Mouse (Mus musculus): ENCODE measurements around the gene Gm28308.

Gene Gm28308

DNA sequence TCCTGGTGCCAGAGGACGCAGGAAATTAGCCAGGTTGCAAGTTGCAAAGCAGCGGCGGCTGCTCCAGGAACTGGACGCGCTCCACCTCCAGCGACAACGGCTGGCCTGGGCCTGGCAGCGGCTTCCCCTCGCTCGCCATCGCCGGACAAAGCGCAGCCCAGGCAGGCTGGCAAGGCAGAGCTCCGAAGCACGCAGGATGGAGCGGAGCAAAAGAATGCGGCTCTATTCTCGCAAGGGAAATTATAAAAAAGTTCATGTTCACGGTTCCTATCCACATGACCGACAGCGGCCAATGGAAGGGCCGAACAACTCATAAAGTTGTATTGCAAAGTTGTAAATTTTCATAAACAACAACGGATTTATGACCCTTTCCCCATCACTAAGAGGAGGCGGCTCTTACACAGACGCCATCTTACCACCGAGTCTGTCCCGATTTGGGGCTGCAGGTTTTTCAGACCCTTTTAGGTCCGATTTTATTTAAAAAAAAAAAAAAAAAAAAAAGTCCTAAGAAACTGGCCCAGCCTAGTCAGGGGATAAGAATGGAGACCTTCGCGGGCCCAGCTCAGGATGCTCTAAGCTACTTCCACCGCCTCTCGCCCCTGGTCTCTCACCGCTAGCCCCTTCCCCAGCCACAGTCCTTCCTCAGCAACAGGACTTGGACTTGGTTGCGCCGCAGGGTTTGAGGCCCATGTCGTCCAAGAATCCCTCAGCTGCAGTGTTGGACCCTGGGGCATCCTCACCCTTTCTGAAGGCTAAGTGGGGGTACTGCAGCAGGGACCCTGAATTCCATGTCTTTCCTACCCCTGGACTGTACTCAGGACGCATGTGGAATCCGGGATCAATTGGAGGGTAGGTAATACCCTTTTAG lies at the start of gene Gm28308, which contains the start of gene Hoxa3:
Gene Gm28308 (minus strand): TSS at position 221 of the 868 bp plus-strand sequence.
Gene Hoxa3 (minus strand): TSS at position 218 of the 868 bp plus-strand sequence.
- DNase-seq = peak; percentile 48

DNA sequence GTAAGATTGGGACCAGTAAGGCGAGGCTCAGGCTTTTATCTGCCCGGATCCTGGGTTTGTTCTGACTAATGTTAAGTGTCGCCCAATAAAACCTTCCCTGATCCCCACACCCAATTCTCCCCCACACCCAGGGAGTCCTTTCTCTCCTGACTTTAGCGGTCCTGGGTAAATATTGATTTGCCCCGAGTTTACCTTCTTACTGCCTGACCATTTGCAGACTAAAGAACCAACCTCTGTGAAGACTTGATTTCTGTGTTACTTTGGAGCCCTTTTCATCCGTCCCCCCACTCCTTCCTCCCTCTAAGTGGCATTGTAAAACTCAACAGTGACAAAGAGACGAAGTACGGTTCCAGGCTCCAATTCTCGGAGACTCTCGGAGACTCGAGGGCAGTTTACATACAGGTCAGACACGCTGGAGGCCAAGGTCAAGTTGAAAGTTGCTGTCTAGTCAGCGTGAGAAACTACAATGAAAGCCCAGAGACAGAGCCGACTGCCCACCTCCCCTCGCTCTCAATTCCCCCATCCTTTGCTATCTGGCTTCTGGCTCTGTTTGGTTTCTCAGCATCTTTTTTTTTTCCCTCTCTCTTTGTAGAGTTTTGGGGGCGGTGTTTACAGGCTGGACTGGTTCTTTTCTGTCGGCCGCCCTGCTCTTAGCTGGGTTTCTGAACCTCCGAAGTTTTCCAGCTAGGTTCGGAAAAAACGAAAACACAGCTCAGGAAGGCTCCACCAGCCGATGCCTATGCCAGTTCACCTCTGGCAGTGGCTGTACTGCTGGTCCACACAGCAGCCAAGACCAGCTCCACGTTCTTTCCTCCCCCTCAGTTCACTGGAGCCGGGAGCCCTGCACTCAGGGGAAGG lies 49.6 kb upstream of the Gm28308 start:
- DNase-seq = no peak

DNA sequence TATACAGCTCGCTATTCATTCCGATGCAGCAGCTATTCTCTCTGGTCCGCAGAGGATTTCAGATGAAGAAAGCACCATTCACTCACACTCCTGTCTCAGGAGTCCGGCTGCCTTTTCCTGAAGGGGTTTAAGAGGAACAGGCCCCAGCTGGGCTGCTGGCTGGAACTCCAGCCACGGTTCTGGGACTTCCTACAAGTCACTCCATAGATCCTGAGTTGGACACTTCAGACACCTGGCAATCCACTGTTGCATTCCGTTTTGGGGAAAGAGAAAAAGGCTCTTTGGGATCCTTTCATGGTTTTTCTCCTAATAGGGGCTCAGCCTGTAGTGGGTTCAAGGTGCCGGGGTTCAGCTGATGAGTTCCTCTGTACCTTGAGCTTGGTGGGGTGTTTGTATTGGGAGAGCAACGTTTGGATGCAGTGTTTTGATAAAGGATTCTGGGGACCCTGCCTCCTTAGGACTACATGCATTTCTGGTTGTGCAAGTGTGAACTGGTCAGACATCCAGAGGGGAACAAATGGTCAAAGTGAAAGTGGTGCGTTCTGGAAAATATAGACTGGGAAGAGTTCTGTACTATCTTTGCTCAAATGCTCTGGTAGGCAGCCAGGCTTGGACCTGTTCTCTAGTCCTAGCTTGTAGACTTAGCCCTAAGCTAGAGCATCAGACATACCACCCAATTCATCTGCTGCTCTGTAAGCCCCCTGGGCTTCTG lies 48.8 kb upstream of the Gm28308 start:
- DNase-seq = no peak

DNA sequence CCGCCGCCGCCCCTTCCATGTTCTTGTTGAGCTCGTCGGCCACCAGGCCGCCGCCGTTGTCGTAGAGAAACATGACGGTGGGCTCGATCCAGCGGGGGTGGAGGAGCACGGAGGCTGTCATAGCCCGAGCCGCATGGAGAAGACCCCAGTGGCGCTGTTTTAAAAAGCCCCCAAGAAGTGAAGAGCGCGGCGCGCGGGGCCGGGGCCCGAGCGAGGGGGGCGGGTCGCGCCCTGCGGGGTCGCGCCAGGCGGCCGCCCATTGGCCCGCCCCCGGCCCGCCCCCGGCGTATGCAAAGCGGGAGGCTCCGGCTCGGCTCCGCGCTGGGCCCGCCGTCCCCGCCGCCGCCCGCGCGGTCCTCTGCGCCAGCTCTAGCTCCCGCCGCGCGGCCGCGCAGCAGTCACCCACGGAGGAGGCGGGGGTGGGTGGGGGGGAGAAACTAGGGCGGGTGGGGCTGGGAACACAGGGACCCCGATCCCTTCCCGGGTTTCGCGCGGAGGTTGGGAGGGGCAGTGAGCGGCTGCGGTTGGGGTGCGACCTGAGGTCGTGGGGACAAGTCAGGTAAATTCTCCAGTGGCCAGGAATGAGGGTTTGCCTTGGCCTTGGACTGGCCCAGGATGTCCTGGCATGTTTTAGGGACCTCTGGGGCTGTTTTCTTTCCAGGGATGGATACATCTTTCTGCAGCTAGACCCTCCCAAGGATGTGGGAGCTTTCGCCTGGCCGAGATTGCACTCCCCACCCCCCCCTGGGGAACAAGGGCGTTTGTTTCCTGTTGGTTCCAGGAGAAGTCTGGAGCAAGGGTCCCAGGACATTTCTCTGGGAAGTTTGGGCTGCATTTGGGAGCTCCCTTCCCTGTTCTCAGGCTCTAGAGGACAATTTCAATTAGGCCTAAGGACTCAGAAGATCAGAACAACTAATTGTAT lies 47.8 kb upstream of the Gm28308 start, which contains the start of gene Hoxa13:
Gene Hoxa13 (minus strand): TSS at position 227 of the 922 bp plus-strand sequence.
- DNase-seq = no peak

DNA sequence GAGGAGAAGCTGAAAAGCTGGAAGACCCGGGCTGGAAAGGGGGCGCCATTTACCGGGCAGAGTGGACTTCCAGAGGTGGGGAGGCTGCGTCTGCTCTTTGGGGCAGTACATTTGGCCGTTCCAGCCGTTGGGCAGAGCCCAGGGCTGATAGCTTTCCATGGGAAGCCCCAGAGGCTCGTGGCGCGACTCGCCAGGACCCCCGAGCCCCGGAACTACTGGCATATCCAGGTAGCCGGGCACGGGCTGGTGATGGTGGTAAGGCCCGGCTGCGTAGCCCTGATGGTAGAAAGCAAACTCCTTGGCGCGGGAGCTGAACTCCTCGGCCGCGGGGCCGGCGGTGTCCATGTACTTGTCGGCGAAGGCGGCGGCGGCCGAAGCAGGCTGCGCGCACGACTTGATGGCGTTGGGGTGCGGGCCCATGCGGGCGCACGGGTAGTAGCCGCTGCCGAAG lies 46.7 kb upstream of the Gm28308 start:
- no peak for DNase-seq

DNA sequence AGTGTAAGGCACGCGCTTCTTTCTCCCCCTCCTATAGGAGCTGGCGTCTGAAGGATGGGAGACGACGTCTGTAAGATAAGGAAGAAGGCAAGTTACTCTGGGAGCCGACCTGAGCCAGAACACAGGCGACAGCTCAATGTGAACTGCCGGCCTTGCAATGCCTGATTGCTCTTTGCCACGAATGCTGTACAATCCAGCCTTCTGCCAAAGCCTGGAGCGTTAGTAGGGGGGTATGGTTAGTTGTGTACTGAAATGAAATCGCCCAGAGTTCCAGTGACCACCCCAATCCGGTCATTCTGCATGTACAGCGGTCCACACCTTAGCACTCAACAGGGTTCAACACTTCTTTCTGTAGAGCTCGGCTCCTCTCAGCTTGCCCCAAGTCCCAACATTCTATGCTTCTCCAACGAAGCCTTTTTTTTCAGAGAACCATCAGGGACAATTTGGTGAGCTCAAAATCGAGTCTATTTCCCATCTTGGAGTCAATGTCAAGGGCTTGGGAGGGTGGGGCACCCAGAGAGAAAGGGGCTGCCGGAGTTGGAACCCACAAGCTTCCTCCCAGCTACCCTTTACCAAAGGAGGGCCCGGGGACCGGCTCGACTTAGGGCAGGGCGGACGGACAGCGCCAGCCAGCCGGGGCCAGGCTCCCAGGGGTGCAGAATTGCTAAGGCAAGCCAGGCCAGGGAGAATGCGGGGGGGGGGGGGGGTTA lies 46.1 kb upstream of the Gm28308 start:
- DNase-seq = no peak

DNA sequence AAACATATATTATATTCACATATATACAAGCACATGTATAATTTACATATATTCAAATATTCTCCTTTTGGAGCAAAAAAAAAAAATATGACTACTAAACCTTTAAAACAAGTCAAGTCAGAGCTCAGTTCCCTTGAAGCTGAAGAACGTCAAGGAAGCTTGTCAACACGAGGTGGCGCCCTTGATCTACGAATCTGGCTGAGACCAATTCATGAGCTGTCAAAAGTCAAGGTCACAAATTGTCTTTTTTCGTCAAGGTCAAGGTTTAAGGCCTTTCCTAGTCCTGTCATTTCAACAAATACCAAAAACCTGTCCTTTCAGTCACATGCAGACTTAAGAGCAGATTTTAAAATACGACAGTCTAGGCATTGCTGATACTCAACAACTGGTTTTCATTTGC lies 43.8 kb upstream of the Gm28308 start:
- peak; percentile 90 for DNase-seq

DNA sequence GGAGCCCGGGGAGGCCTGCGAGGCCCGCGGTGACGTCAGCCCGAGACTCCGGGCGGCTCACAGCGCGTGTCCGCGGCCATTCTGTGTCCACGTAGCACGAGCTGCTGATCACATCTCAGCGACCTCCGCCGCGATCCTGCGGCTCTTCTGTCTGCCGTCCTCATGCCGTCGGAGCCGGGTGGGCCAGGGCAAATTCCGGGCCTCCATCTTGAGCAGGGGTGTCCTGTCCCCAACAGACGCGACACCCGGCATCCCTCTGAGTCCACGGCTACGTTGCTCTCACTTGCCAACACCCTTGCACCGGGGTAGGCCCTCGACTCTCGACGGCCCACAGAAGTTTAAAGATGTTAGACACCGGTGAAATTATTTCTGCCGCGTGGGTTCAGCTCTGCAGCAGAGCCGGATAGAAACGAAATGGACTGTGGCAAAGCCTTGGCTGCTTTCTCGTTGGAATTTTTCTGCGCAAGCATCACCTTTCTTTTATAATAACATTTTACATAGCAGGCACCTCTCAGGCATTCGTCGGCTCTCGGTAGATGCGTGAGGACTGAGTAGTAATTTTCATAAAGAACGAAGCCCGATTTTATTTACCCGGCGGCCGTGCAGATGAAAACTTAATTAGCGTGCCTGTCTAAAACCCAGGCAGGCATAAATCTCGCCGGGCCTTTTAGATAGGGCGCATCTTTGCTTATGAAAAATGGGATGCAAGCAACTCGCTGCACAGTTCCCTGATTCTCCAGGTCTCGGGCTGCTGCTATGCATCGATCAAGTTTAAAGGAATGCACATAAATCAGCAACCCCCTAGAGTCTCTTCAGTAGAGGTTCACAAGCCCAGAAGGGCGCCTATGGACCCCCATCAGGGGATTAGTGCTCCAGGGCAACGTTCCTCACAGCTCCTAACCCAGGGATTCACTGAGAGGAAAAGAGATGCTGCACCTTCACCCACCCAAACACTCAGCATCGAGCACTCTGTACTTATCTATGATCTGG lies 40.7 kb upstream of the Gm28308 start:
- no peak for DNase-seq

DNA sequence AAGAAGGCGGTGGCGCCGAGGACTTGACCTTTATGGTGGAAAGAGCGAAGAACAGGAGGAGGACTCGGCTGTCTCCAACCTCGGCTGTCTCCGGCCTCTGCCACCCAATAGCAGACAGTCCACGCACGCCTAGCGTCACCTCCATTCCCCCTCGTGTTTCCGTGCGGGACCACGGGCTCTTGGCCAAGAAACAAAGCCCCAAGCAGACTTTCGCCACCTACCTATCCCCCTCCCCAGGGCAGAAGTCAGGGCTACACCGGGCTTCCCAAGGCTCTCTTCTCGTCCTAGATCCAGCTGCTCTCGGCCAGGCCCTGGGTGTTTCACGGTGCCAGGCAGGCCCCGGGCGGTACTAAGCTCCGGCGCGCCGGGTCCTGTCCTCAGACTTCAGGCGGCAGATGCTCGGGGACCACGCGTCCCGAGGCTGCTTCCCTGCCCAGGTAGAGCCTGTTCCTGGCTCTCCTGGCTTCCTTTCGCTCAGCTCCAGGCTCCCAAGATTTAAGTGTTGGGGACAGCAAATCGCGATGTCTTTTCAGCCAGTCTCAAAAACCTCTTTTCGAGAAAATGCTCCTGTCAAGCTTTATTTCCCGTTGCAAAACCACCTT lies 39.7 kb upstream of the Gm28308 start:
- DNase-seq = no peak

DNA sequence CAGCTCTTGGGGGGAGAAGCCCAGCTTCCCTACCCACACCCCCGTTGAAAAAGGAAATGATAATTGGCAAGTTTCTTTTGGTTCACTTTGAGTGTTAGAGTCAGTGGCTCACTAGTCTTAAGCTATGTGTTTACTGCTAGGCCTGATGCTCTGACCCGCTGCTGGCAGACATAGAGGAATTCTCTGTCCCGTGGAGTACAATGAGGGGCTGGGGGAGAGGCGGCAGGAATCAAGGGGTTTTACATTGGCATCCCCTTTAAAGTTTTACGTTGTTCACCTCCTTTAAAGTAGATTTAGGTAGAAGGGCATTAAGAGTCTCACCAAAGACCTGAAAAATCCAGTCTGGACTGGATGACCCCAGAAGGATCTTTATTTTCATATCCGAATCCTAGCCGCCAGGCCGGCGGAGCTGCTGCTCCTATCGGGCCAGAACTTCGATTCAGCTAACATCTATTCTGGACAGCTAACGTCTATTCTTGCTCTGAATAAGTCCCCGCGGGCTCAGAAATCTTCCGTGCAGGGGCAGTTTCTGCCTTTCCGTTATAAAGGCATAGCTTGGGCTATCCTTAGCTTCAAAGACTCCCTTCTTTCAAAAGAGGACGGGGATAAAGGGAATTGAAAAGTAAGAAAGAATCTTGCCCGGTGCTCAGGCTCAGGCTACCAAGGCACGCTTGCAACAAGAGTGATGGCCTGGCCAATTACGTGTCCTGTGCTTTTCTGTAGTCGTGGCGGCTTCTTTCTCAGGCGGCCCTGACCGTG lies 39.1 kb upstream of the Gm28308 start:
- DNase-seq = no peak

DNA sequence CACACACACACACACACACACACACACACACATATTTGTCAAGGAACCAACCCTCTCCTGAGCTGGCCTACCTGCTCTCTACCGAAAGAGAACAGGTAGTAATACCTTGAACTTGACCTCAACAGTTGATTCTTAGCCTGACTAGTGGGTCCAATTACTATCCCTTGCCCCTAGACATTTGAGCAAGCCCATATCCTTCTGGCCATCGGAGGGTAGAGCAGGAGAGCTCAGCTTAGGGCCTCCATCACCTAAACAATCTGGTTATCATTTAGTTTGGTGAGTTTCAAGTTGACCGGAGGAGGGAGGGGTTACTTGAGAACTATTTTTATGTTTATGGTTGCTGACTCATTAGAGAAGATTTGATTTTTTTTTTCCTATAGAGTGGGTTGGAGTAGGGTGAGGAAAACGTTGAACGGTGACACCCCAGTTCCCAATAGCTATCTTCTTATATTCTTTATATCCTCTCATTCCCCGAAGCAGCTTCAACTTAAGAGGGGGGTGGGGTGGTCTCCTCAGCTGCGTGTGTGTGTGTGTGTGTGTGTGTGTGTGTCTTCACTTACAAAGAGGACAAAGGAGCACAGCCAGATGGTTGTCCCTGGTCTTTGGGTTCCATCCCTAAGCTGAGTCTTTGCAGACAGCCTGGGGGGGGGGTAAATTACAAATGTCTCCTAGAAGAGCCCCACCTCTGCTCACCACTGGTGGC lies 38.2 kb upstream of the Gm28308 start:
- no peak for DNase-seq

DNA sequence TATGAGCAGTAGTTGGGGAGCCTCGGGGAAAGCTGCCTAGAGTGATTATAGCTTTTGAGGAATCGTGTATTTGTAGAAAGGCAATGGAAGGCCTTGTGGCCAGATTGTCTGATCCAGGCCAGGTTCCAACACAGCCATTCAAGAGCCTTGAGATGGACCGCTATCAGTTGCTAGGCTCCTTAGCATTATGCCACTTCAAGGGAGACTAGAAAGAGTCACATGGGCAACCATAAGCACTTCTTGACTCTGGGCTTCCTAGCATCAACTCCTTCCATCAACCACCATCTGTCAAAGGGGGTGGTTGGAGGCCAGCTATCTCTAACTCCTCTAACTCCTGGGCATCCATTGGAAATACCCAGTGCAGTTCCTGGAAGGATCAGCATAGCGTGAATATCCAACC lies 36.7 kb upstream of the Gm28308 start:
- DNase-seq = no peak

DNA sequence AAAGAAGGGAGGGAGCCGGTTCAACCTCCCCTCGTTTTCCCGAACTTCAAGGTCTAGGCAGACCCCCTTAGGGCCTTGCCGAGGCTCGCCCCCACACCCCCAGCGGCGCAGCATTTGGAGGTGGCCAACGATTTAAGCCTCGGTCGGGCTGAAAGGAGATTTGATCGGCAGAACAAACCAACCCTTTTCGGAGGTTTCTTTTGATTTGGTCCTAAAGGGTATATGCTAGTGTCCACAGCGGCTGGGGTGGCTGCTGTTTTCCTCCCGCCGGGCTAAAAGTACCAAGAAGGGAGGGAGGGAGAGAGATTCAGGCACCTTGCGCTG lies 36.2 kb upstream of the Gm28308 start:
- no peak for DNase-seq

DNA sequence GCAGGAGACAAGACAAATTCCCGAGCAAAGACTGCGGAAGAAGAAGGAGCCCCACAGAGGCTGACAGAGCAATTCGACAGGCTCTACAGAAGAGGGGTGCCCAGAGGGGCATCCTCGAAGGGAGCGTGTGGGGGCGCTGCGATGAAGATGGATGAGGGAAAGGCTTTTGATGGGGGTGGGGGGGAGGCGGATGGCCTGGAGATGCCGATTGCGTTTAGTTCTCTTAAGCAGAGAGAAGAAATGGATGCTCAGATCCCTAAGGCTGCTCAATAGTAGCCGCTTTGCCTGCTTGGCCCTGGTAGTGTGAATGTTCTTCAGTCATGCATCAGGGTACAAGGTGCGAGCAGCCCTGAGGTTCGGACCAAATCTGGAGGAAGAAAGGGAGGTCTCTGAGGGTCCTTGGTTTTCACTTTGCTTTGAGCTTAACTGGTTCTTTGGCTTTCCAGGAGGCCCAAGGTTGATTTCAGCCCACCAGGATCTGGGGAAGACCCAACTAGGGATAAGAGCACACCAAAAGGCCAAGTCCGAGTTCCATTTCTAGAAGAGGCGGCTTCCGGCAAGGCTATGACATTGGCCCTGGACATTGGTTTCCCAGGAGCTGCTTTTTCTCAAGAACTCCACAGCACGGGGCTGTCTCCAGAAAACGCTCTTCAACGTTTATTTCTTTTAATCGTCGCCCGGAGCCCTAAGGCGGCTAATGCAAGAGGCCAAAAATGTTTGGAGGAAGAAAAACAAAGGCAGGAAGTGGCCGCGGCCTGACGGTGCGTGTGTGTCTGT lies 35.7 kb upstream of the Gm28308 start:
- DNase-seq = no peak

DNA sequence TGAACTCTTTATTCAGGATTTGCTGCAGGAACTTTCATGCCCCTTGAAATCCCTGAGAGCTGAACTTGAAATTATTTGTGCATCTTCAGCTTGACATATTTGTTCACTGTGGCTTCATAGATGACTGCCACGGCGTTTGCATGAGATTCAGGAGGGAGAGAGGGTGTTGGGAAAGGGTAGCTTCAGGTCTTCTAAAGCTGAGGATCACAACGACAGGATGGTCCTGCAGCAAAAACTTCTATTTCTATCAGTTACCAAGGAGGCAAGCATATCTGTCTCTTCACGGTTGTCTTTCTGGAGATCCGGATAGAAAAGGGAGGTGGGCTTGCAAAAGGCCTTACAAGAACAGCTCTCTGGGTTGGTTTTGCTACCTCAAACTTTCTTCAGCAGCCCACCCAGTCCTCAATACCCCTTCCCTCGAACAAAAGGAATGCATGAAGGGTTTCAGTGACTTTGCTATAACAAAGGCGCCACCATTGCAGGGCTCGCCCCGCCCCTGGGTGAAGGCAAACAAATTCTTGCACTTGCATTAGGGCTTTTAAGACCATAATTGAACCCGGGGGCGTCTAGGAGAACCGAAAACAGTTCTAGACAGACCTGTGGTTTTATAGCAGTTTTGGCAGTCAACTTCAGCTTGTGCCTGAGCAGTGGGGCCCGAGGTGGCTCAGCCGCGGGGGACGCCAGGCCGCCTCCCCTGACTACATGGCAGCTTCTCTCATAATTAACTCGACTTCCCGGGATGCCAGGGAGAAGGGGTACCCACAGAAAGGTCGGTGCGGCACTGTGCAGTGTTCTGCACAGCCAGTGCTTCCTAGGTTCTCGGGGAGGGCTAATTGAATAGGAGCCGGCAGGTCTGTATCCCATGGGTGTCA lies 34.9 kb upstream of the Gm28308 start:
- DNase-seq = no peak

DNA sequence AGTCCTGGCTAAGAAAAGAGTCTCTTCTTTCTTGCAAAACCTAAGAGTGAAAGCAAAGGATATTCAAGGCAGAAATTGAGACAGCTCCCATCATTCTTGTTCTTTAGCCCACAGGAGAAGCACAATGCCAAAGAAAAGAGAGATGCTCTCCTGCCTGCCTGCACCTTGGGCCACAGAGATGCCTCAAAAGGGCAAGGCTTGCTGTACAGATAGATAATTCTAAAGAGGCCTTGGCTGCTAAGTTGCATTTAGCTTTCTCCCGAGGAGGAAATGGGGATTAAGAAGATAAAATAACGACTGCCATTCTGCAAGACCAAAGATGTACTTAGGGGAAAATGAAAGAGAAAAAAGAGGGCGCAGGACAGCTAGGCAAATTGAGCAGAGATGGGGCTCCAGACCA lies 33.8 kb upstream of the Gm28308 start:
- no peak for DNase-seq
